ENCODE assay signal across 17 mouse cellular contexts in the genomic region with DNA sequence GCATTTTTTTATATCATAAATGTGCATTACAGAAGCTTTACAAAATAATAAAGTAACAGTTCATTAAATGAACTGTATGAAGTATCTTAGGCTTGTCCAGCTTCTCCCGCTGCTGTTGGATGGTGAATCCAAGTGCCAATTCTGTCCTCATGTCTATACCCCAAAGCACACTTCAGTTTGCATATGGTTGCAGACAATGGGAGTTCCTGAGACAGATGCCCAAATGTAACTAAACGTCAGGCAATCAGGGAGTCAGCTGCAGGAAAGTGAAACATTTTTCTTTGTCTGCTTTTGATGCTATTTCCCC.
A peak's percentile ranks its signal among the peaks of the same experiment; 100 is the strongest.
DNase-seq lines count a peak whose midpoint lies in the region; ATAC-seq and TF ChIP-seq lines count a peak whose summit lies in the region.
"Had no signal": no experiment of that assay in that cellular context is flagged by ENCODE, and none has a peak within 500 bp of the region (broad histone marks: within the 10 kb centered on the region; RNA-seq: fewer than 3 reads in every experiment).

No protein-coding gene starts in this region.

- H3K27ac ChIP-seq in neural tube, embryonic 11.5 days (ENCODE audit: low read depth, low read length): peak overlapping the region; percentile 46; the same call in 1 of the 2 replicates
- H3K27ac ChIP-seq in hindbrain, embryonic 10.5 days: peak overlapping the region; percentile 81
- no peak overlapping the region for H3K27ac ChIP-seq in hindbrain, postnatal 0 days
- H3K27ac ChIP-seq in neural tube, embryonic 14.5 days (ENCODE audit: low read depth, low read length): no peak overlapping the region
- H3K27ac ChIP-seq in heart, embryonic 12.5 days (ENCODE audit: poor library complexity, severe bottlenecking): no peak overlapping the region
- H3K27ac ChIP-seq: embryonic facial prominence, embryonic 12.5 days; kidney, postnatal 0 days; layer of hippocampus, adult 2 months had no signal

- no peak overlapping the region for H3K4me2 ChIP-seq in neural tube, embryonic 11.5 days (ENCODE audit: low read depth)
- H3K4me2 ChIP-seq in hindbrain, postnatal 0 days (ENCODE audit: low read depth, low read length): no peak overlapping the region
- H3K4me2 ChIP-seq in neural tube, embryonic 14.5 days (ENCODE audit: low read depth, low read length): no peak overlapping the region
- H3K4me2 ChIP-seq in heart, embryonic 12.5 days: no peak overlapping the region
- H3K4me2 ChIP-seq: embryonic facial prominence, embryonic 12.5 days had no signal

- TF ChIP-seq CTCF in hindbrain, postnatal 0 days (IDR thresholded peaks at IDR 0.05; ENCODE audit: low read depth): no peak

- no peak overlapping the region for H3K9ac ChIP-seq in neural tube, embryonic 11.5 days (ENCODE audit: low read length)
- H3K9ac ChIP-seq in hindbrain, postnatal 0 days (replicated peaks; ENCODE audit: low read length): no peak overlapping the region
- peak overlapping the region; percentile 1; the same call in 1 of the 2 replicates for H3K9ac ChIP-seq in neural tube, embryonic 14.5 days (replicated peaks; ENCODE audit: low read depth, low read length)
- H3K9ac ChIP-seq in heart, embryonic 12.5 days: no peak overlapping the region
- H3K9ac ChIP-seq: embryonic facial prominence, embryonic 12.5 days; liver, postnatal 0 days had no signal

- ATAC-seq in neural tube, embryonic 11.5 days (ENCODE audit: insufficient read depth, low FRiP score, low TSS enrichment): peak; percentile 52; the same call in 1 of the 2 replicates
- ATAC-seq in hindbrain, postnatal 0 days: peak; percentile 55; the same call in 1 of the 2 replicates
- peak; percentile 68 for ATAC-seq in neural tube, embryonic 14.5 days (ENCODE audit: low read depth)
- no peak for ATAC-seq in heart, embryonic 12.5 days (ENCODE audit: insufficient number of reproducible peaks, low FRiP score)
- ATAC-seq: liver, postnatal 0 days had no signal

- H3K27me3 ChIP-seq in neural tube, embryonic 11.5 days (ENCODE audit: control insufficient read depth, insufficient read depth, low read length): no peaks in the 10 kb centered on the region
- H3K27me3 ChIP-seq in hindbrain, embryonic 10.5 days (ENCODE audit: insufficient read depth, poor library complexity, severe bottlenecking): no peaks in the 10 kb centered on the region
- no peaks in the 10 kb centered on the region for H3K27me3 ChIP-seq in hindbrain, postnatal 0 days (ENCODE audit: insufficient read depth, low read length)
- no peaks in the 10 kb centered on the region for H3K27me3 ChIP-seq in neural tube, embryonic 14.5 days (ENCODE audit: control insufficient read depth, insufficient read depth, low read length)
- no peaks in the 10 kb centered on the region for H3K27me3 ChIP-seq in heart, embryonic 12.5 days (replicated peaks)
- H3K27me3 ChIP-seq: embryonic facial prominence, embryonic 12.5 days had no signal

- H3K36me3 ChIP-seq in neural tube, embryonic 11.5 days (ENCODE audit: control insufficient read depth, insufficient read depth, low read length): no peaks in the 10 kb centered on the region
- no peaks in the 10 kb centered on the region for H3K36me3 ChIP-seq in hindbrain, embryonic 10.5 days
- H3K36me3 ChIP-seq in hindbrain, postnatal 0 days (ENCODE audit: insufficient read depth, low read length): no peaks in the 10 kb centered on the region
- H3K36me3 ChIP-seq in neural tube, embryonic 14.5 days (ENCODE audit: control insufficient read depth, insufficient read depth, low read length): no peaks in the 10 kb centered on the region
- H3K36me3 ChIP-seq in heart, embryonic 12.5 days: no peaks in the 10 kb centered on the region
- H3K36me3 ChIP-seq: embryonic facial prominence, embryonic 12.5 days had no signal

- H3K9me3 ChIP-seq in neural tube, embryonic 11.5 days (ENCODE audit: control insufficient read depth, low read length): no peaks in the 10 kb centered on the region
- H3K9me3 ChIP-seq in hindbrain, embryonic 10.5 days: no peaks in the 10 kb centered on the region
- no peaks in the 10 kb centered on the region for H3K9me3 ChIP-seq in hindbrain, postnatal 0 days (ENCODE audit: low read length)
- no peaks in the 10 kb centered on the region for H3K9me3 ChIP-seq in neural tube, embryonic 14.5 days (ENCODE audit: control insufficient read depth, low read length)
- H3K9me3 ChIP-seq in heart, embryonic 12.5 days (replicated peaks): no peaks in the 10 kb centered on the region
- H3K9me3 ChIP-seq: embryonic facial prominence, embryonic 12.5 days had no signal

- no peak overlapping the region for H3K4me3 ChIP-seq in neural tube, embryonic 11.5 days (ENCODE audit: low read depth, low read length)
- H3K4me3 ChIP-seq in hindbrain, embryonic 10.5 days: no peak overlapping the region
- no peak overlapping the region for H3K4me3 ChIP-seq in hindbrain, postnatal 0 days (ENCODE audit: low read length)
- no peak overlapping the region for H3K4me3 ChIP-seq in neural tube, embryonic 14.5 days (ENCODE audit: low read depth, low read length)
- no peak overlapping the region for H3K4me3 ChIP-seq in heart, embryonic 12.5 days
- H3K4me3 ChIP-seq: embryonic facial prominence, embryonic 12.5 days; erythroblast, embryonic 14.5 days; layer of hippocampus, adult 2 months had no signal

- DNase-seq in neural tube, embryonic 11.5 days (ENCODE audit: low spot score): no peak
- no peak for DNase-seq in neural tube, embryonic 10.5 days (ENCODE audit: extremely low spot score, low spot score)
- no peak for DNase-seq in hindbrain, embryonic 10.5 days (ENCODE audit: low spot score)
- peak; percentile 37 for DNase-seq in hindbrain, postnatal 0 days (ENCODE audit: low spot score)
- DNase-seq in thymus, postnatal 36 days: no peak
- DNase-seq in MN1 (ENCODE audit: low spot score): no peak
- DNase-seq: gastrocnemius, postnatal 36 days; kidney, adult 11 months; liver, postnatal 0 days; lung, postnatal 14 days; thymus, postnatal 4 days had no signal

- 46% methylated on average over 2 of the region's 2 CpGs for WGBS in neural tube, embryonic 11.5 days
- 54% methylated on average over 2 of the region's 2 CpGs for WGBS in hindbrain, embryonic 10.5 days
- WGBS in hindbrain, postnatal 0 days: 19% methylated on average over 2 of the region's 2 CpGs
- WGBS in neural tube, embryonic 14.5 days: 20% methylated on average over 2 of the region's 2 CpGs
- WGBS in heart, embryonic 12.5 days: 63% methylated on average over 2 of the region's 2 CpGs

- H3K4me1 ChIP-seq in neural tube, embryonic 11.5 days (ENCODE audit: control insufficient read depth, insufficient read depth, low read length): peaks cover 3% of the 10 kb centered on the region; the same call in 1 of the 2 replicates
- H3K4me1 ChIP-seq in hindbrain, embryonic 10.5 days (replicated peaks): peaks cover 10% of the 10 kb centered on the region
- H3K4me1 ChIP-seq in hindbrain, postnatal 0 days (ENCODE audit: insufficient read depth, low read length): peaks cover 7% of the 10 kb centered on the region
- 0 out of 2 replicates have a peak, but pooled peaks cover 4% of the 10 kb centered on the region for H3K4me1 ChIP-seq in neural tube, embryonic 14.5 days (ENCODE audit: control insufficient read depth, insufficient read depth, low read length)
- no peaks in the 10 kb centered on the region for H3K4me1 ChIP-seq in heart, embryonic 12.5 days (replicated peaks)
- H3K4me1 ChIP-seq: embryonic facial prominence, embryonic 12.5 days had no signal

Comparison
In these comparisons a context has a peak if more than half of its experiments do, and no peak if none do; other contexts are left out.
1. H3K27ac ChIP-seq: peak in neural tube, embryonic 11.5 days (single experiment) and hindbrain, embryonic 10.5 days (single experiment); none in hindbrain, postnatal 0 days (single experiment), neural tube, embryonic 14.5 days (single experiment) and heart, embryonic 12.5 days (single experiment).